Mouse (Mus musculus): ENCODE data around the gene Ugt1a9. TPM values are rescaled to one million over a fixed set of nuclear protein-coding genes. Genes with fewer than 3 reads are reported as not detected.

The Ugt1a9 gene
- total and polyA plus RNA-seq, 3 experiments: not detected

GRCm38 (mm10) chr1:88179657-88180056 is 109.1 kb downstream of the Ugt1a9 start:
- Histone ChIP-seq H3K4me3 (no peak overlapping the region), H3K27ac (no peak overlapping the region), H3K4me1 (ENCODE audit: control insufficient read depth, insufficient read depth, low read length) (no peaks in the 10 kb centered on the region), H3K9ac (ENCODE audit: low read depth, low read length) (no peak overlapping the region), H3K36me3 (ENCODE audit: control insufficient read depth, insufficient read depth, low read length) (no peaks in the 10 kb centered on the region), H3K79me2 (replicated peaks; ENCODE audit: control insufficient read depth, insufficient read depth, low read length) (no peaks in the 10 kb centered on the region), H3K27me3 (ENCODE audit: control insufficient read depth, insufficient read depth, low read length) (no peaks in the 10 kb centered on the region)
- intact Hi-C loops (cut with DNase I): no loop called here
- 84% methylated on average over 1 of the region's 1 CpGs for WGBS
- DNase-seq: no peak
- TF ChIP-seq CTCF (IDR thresholded peaks at IDR 0.05) (no peak), POLR2A (IDR thresholded peaks at IDR 0.05; ENCODE audit: insufficient read depth, low read depth, low read length) (no peak), EP300 (IDR thresholded peaks at IDR 0.05; ENCODE audit: insufficient read depth, low read depth, low read length) (no peak)

- H3K4me3 ChIP-seq: no peak overlapping the region
- intact Hi-C loops (cut with DNase I): no loop called here
- H3K4me1 ChIP-seq (ENCODE audit: control insufficient read depth, insufficient read depth, low read length): no peaks in the 10 kb centered on the region
- DNase-seq: no peak
- H3K9ac ChIP-seq (ENCODE audit: low read depth, low read length): no peak overlapping the region
- H3K79me2 ChIP-seq (replicated peaks; ENCODE audit: control insufficient read depth, insufficient read depth, low read length): no peaks in the 10 kb centered on the region
- WGBS: 88% methylated on average over 5 of the region's 5 CpGs
- no peak for TF ChIP-seq EP300 (IDR thresholded peaks at IDR 0.05; ENCODE audit: insufficient read depth, low read depth, low read length)
- no peak for TF ChIP-seq POLR2A (IDR thresholded peaks at IDR 0.05; ENCODE audit: insufficient read depth, low read depth, low read length)
- TF ChIP-seq CTCF (IDR thresholded peaks at IDR 0.05): no peak
- H3K36me3 ChIP-seq (ENCODE audit: control insufficient read depth, insufficient read depth, low read length): no peaks in the 10 kb centered on the region
- H3K27me3 ChIP-seq (ENCODE audit: control insufficient read depth, insufficient read depth, low read length): no peaks in the 10 kb centered on the region
- H3K27ac ChIP-seq: no peak overlapping the region
Measured at GRCm38 (mm10) chr1:88186325-88186935, 115.8 kb downstream of the Ugt1a9 start.

- no peak overlapping the region for H3K27ac ChIP-seq
- 72% methylated on average over 3 of the region's 3 CpGs for WGBS
- intact Hi-C loops (cut with DNase I): no loop called here
- no peak overlapping the region for H3K9ac ChIP-seq (ENCODE audit: low read depth, low read length)
- no peaks in the 10 kb centered on the region for H3K36me3 ChIP-seq (ENCODE audit: control insufficient read depth, insufficient read depth, low read length)
- no peak for DNase-seq
- H3K4me3 ChIP-seq: no peak overlapping the region
- TF ChIP-seq EP300 (IDR thresholded peaks at IDR 0.05; ENCODE audit: insufficient read depth, low read depth, low read length): no peak
- TF ChIP-seq CTCF (IDR thresholded peaks at IDR 0.05): no peak
- TF ChIP-seq POLR2A (IDR thresholded peaks at IDR 0.05; ENCODE audit: insufficient read depth, low read depth, low read length): no peak
- no peaks in the 10 kb centered on the region for H3K79me2 ChIP-seq (replicated peaks; ENCODE audit: control insufficient read depth, insufficient read depth, low read length)
- no peaks in the 10 kb centered on the region for H3K27me3 ChIP-seq (ENCODE audit: control insufficient read depth, insufficient read depth, low read length)
- H3K4me1 ChIP-seq (ENCODE audit: control insufficient read depth, insufficient read depth, low read length): no peaks in the 10 kb centered on the region
Measured at GRCm38 (mm10) chr1:88192136-88192535, 121.5 kb downstream of the Ugt1a9 start.

GRCm38 (mm10) chr1:88195687-88196086 is 125.1 kb downstream of the Ugt1a9 start:
- 0 out of 2 replicates have a peak, but pooled peaks cover 1% of the 10 kb centered on the region for H3K27me3 ChIP-seq (ENCODE audit: control insufficient read depth, insufficient read depth, low read length)
- 84% methylated on average over 1 of the region's 1 CpGs for WGBS
- no peaks in the 10 kb centered on the region for H3K79me2 ChIP-seq (replicated peaks; ENCODE audit: control insufficient read depth, insufficient read depth, low read length)
- no peak for DNase-seq
- H3K4me3 ChIP-seq: no peak overlapping the region
- no peaks in the 10 kb centered on the region for H3K36me3 ChIP-seq (ENCODE audit: control insufficient read depth, insufficient read depth, low read length)
- no peak overlapping the region for H3K27ac ChIP-seq
- H3K9ac ChIP-seq (ENCODE audit: low read depth, low read length): no peak overlapping the region
- H3K4me1 ChIP-seq (ENCODE audit: control insufficient read depth, insufficient read depth, low read length): no peaks in the 10 kb centered on the region
- TF ChIP-seq CTCF (IDR thresholded peaks at IDR 0.05): no peak
- no peak for TF ChIP-seq POLR2A (IDR thresholded peaks at IDR 0.05; ENCODE audit: insufficient read depth, low read depth, low read length)
- no peak for TF ChIP-seq EP300 (IDR thresholded peaks at IDR 0.05; ENCODE audit: insufficient read depth, low read depth, low read length)
- intact Hi-C loops (cut with DNase I): no loop called here

GRCm38 (mm10) chr1:88197443-88197842 is 126.8 kb downstream of the Ugt1a9 start:
- no peaks in the 10 kb centered on the region for H3K79me2 ChIP-seq (replicated peaks; ENCODE audit: control insufficient read depth, insufficient read depth, low read length)
- H3K4me3 ChIP-seq: no peak overlapping the region
- no peak overlapping the region for H3K27ac ChIP-seq
- TF ChIP-seq CTCF (IDR thresholded peaks at IDR 0.05) (no peak), EP300 (IDR thresholded peaks at IDR 0.05; ENCODE audit: insufficient read depth, low read depth, low read length) (no peak), POLR2A (IDR thresholded peaks at IDR 0.05; ENCODE audit: insufficient read depth, low read depth, low read length) (no peak)
- no peaks in the 10 kb centered on the region for H3K4me1 ChIP-seq (ENCODE audit: control insufficient read depth, insufficient read depth, low read length)
- no peak overlapping the region for H3K9ac ChIP-seq (ENCODE audit: low read depth, low read length)
- no peak for DNase-seq
- 0 out of 2 replicates have a peak, but pooled peaks cover 1% of the 10 kb centered on the region for H3K27me3 ChIP-seq (ENCODE audit: control insufficient read depth, insufficient read depth, low read length)
- intact Hi-C loops (cut with DNase I): no loop called here
- no peaks in the 10 kb centered on the region for H3K36me3 ChIP-seq (ENCODE audit: control insufficient read depth, insufficient read depth, low read length)
- 63% methylated on average over 3 of the region's 3 CpGs for WGBS

GRCm38 (mm10) chr1:88199996-88200395 is 129.4 kb downstream of the Ugt1a9 start:
- Histone ChIP-seq H3K79me2 (replicated peaks; ENCODE audit: control insufficient read depth, insufficient read depth, low read length) (no peaks in the 10 kb centered on the region), H3K9ac (ENCODE audit: low read depth, low read length) (no peak overlapping the region), H3K27ac (no peak overlapping the region), H3K4me1 (ENCODE audit: control insufficient read depth, insufficient read depth, low read length) (no peaks in the 10 kb centered on the region), H3K36me3 (ENCODE audit: control insufficient read depth, insufficient read depth, low read length) (no peaks in the 10 kb centered on the region), H3K27me3 (ENCODE audit: control insufficient read depth, insufficient read depth, low read length) (0 out of 2 replicates have a peak, but pooled peaks cover 1% of the 10 kb centered on the region), H3K4me3 (no peak overlapping the region)
- 46% methylated on average over 2 of the region's 2 CpGs for WGBS
- intact Hi-C loops (cut with DNase I): no loop called here
- TF ChIP-seq EP300 (IDR thresholded peaks at IDR 0.05; ENCODE audit: insufficient read depth, low read depth, low read length): no peak
- no peak for TF ChIP-seq POLR2A (IDR thresholded peaks at IDR 0.05; ENCODE audit: insufficient read depth, low read depth, low read length)
- no peak for TF ChIP-seq CTCF (IDR thresholded peaks at IDR 0.05)
- no peak for DNase-seq
